Mouse (Mus musculus) olfactory bulb, adult 2 months (tissue): Measurements from ENCODE around the gene Cyp4f14. TPM values are rescaled to one million over a fixed set of nuclear protein-coding genes. Genes with fewer than 3 reads are reported as not detected.
"Not testable (repeated sequence)": the region's sequence is repeated elsewhere in the genome, so short reads cannot be mapped to it uniquely, and the experiment has no call there.

Source experiments
- H3K27ac ChIP-seq: fragments of 200-500 bp; 2 replicates; pipeline ENCODE4 v1.5.1; 2012; ENCODE audit warnings: low read depth, low read length; ENCODE audit not compliant: insufficient read depth
- H3K4me1 ChIP-seq: fragments of 200-500 bp; 2 replicates; pipeline ENCODE4 v1.6.1; 2012; ENCODE audit warnings: low read length; ENCODE audit not compliant: control insufficient read depth, insufficient read depth
- H3K4me3 ChIP-seq: fragments of 200-500 bp; 2 replicates; pipeline ENCODE4 v1.5.1; 2012; ENCODE audit warnings: mild to moderate bottlenecking, low read depth, low read length, moderate library complexity; ENCODE audit not compliant: insufficient read depth
- CTCF ChIP-seq: fragments of 200-500 bp; IDR thresholded peaks from 2 replicates; pipeline ENCODE4 v1.5.1; 2012; ENCODE audit warnings: low read depth, mild to moderate bottlenecking, low read length, moderate library complexity; ENCODE audit not compliant: insufficient read depth
- POLR2A ChIP-seq: fragments of 200-500 bp; IDR thresholded peaks from 2 replicates; pipeline ENCODE4 v1.6.1; 2012; ENCODE audit warnings: mild to moderate bottlenecking, low read depth, low read length, moderate library complexity; ENCODE audit not compliant: insufficient read depth
- WGBS: fragments of 180-500 bp; shearing (Covaris S2); methylation state at CpG from one replicate; pipeline ENCODE4 v1.1.7; 2018; 5-methylcytosine and 5-hydroxymethylcytosine counted together
- polyA plus RNA-seq: library from polyadenylated mRNA; stranded (reverse); fragments of >200 nt; gene quantifications from 2 replicates; pipeline ENCODE4 v1.2.4, GENCODE M21; 2012; ENCODE audit warnings: low replicate concordance; ENCODE audit not compliant: missing spikeins, insufficient read depth, insufficient read length

Cyp4f14 gene
- polyA plus RNA-seq, 1 experiment = not detected

DNA sequence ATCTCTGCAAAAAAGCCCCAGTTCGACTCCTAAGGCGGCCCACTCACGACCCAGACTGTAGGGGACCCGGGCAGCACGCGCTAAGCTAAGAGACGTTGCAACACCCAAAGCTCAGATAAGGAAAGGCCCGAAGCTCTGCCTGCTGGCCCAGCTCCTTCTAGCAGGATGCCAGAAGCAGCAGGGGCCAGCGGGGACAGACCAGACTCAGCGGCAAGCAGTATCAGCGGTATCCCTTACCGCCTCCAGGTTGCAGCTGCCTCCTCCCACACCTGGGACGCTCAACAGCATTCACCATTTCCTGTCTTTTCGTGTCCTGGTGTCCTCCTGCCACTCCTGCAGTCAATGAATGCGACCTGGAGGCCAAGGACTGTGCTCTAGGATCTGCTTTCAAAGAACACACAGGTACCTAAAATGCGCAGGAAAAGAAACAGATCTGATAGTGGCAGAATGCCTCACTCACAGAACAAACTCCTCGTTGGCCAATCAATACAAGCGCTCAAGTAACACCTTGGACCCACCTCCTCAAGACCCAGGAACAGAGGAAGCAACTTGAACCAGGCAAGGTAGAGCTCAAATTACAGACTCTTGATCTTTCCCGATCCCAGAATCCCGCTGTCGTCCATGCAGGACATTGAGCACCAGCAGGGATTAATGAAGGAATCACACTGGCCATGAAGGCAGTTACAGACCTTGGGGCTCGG, 39.5 kb downstream of the Cyp4f14 start:
- no peak for TF ChIP-seq POLR2A
- 18% methylated on average over 22 of the region's 22 CpGs for WGBS
- no peak overlapping the region for H3K27ac ChIP-seq
- no peak overlapping the region for H3K4me3 ChIP-seq
- no peaks in the 10 kb centered on the region for H3K4me1 ChIP-seq

DNA sequence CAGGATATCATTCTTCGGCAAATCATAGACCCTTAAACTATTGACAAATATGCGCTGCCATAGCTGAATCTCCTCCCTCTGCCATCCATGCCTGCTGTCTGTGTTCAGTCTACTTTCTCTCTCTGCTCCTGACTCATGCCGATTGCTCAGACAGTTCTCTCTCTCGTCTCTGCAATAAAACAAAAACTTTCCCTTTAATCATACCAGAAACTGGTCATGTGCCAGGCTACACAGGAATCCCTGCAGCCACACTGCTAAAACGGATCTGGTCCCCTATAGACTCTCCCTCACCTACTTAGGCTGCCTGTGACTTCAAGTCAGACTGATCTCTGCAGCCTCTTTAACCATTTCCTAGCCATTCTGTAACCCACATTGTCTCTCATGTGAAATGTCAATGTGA, 44.4 kb downstream of the Cyp4f14 start:
- no peak overlapping the region for H3K27ac ChIP-seq
- H3K4me1 ChIP-seq = no peaks in the 10 kb centered on the region
- 58% methylated on average over 5 of the region's 5 CpGs for WGBS
- no peak overlapping the region for H3K4me3 ChIP-seq
- TF ChIP-seq CTCF (no peak), POLR2A (no peak)

DNA sequence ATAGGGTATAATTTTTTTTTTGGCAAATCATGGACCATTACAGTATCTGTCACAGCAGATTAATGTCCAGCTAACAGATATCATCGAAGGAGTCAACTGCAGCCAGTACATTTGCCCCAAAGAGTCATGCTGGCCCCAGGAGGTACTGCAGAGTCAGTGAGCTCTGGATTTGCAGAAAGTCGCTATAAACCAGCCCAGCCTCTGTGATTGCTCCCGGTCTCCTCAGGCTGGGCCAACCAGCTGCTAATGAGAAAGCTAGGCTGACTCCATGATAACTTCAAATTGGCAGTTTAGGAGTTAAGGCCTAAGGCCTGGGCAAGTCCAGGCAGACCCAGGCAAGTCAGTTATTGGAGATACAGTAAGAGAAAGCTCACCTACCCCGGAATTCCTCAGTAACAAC, 45.1 kb downstream of the Cyp4f14 start:
- WGBS = 84% methylated on average over 4 of the region's 4 CpGs
- Histone ChIP-seq H3K27ac (no peak overlapping the region), H3K4me1 (no peaks in the 10 kb centered on the region), H3K4me3 (no peak overlapping the region)
- TF ChIP-seq CTCF (no peak), POLR2A (no peak)

DNA sequence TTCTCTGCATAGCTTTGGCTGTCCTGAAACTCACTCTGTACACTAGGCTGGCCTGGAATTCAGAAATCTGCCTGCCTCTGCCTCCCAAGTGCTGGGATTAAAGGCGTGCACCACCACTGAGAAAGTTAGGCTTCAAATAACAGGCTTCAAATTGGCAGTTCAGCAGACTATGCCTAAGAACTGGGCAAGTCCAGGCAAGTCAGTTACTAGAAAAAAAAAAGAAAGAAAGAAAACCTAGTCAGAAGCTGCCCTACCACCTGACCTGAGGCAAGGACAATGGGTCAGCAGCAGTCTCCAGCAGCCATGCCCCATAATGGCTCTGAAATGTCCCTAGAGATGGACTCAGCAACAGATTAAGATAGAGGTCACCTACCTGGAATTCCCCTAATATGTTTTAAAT, 45.7 kb downstream of the Cyp4f14 start:
- H3K4me3 ChIP-seq = no peak overlapping the region
- TF ChIP-seq POLR2A (no peak), CTCF (no peak)
- 91% methylated on average over 1 of the region's 1 CpGs for WGBS
- H3K4me1 ChIP-seq = no peaks in the 10 kb centered on the region
- no peak overlapping the region for H3K27ac ChIP-seq

DNA sequence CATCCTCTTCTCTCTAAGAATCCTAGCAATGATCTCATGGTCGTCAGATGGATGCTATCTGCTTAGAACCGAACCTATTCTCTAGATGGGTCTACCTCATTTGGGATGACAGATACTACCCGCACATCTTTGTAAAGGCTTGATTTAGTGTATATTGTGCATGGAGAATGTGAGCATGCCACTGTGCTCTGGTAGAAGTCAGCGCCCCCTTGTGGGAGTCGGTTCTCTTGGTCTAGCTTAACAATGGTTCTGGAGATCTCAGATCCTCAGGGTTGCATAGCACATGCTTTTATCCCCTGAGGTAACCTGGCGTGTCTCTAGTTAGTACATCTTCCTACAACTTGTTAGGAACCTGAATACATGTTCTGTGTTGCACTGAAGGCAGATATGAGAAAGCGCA, 49.9 kb downstream of the Cyp4f14 start:
- H3K27ac ChIP-seq, H3K4me3 ChIP-seq, H3K4me1 ChIP-seq: not testable (repeated sequence)
- 59% methylated on average over 5 of the region's 7 CpGs for WGBS

DNA sequence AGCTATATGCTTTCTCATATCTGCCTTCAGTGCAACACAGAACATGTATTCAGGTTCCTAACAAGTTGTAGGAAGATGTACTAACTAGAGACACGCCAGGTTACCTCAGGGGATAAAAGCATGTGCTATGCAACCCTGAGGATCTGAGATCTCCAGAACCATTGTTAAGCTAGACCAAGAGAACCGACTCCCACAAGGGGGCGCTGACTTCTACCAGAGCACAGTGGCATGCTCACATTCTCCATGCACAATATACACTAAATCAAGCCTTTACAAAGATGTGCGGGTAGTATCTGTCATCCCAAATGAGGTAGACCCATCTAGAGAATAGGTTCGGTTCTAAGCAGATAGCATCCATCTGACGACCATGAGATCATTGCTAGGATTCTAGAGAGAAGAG, 60.4 kb downstream of the Cyp4f14 start:
- not testable (repeated sequence) for H3K4me3 ChIP-seq, H3K27ac ChIP-seq, H3K4me1 ChIP-seq
- 77% methylated on average over 4 of the region's 6 CpGs for WGBS

Other genes with a start within 250 kb of the Cyp4f14 start
- not detected in 2 replicates for gene Cyp4f15, start 231.7 kb downstream of the Cyp4f14 start, polyA plus RNA-seq
- 68.0 and 91.8 TPM in 2 replicates for gene Zfp871, start 129.1 kb downstream of the Cyp4f14 start, polyA plus RNA-seq
- not detected in 2 replicates for gene Zfp811, start 107.4 kb downstream of the Cyp4f14 start, polyA plus RNA-seq
- gene Zfp799, start 87.1 kb downstream of the Cyp4f14 start, polyA plus RNA-seq = not detected in 2 replicates
- gene Zfp870, start 25.7 kb downstream of the Cyp4f14 start, polyA plus RNA-seq = not detected in 2 replicates
- gene Cyp4f13, start 30.1 kb upstream of the Cyp4f14 start, polyA plus RNA-seq = not detected in 2 replicates
- not detected in 2 replicates for gene Zfp472, start 48.5 kb upstream of the Cyp4f14 start, polyA plus RNA-seq
- gene Zfp952, start 75.8 kb upstream of the Cyp4f14 start, polyA plus RNA-seq = not detected in 2 replicates
- gene Zfp763, start 116.1 kb upstream of the Cyp4f14 start, polyA plus RNA-seq = not detected in 2 replicates
- gene 4921501E09Rik, start 150.7 kb upstream of the Cyp4f14 start, polyA plus RNA-seq = not detected in 2 replicates
- not detected in 2 replicates for gene Zfp563, start 172.0 kb upstream of the Cyp4f14 start, polyA plus RNA-seq
- gene Morc2b, start 222.3 kb upstream of the Cyp4f14 start, polyA plus RNA-seq = not detected in 2 replicates